Mouse (Mus musculus) E14TG2a.4 (cell line): ENCODE measurements around the gene Clcnka.

Experiments
- CTCF ChIP-seq: conservative IDR thresholded peaks from 2 replicates; pipeline ENCODE4 v1.5.1; 2014; ENCODE audit warnings: low read length
- NANOG ChIP-seq: IDR thresholded peaks from 2 replicates; pipeline ENCODE4 v1.6.1; 2014; ENCODE audit warnings: borderline replicate concordance, low read length, mixed read lengths
- POU5F1 ChIP-seq: IDR thresholded peaks from 2 replicates; pipeline ENCODE4 v1.6.1; 2014; ENCODE audit warnings: low read length, borderline replicate concordance

DNA sequence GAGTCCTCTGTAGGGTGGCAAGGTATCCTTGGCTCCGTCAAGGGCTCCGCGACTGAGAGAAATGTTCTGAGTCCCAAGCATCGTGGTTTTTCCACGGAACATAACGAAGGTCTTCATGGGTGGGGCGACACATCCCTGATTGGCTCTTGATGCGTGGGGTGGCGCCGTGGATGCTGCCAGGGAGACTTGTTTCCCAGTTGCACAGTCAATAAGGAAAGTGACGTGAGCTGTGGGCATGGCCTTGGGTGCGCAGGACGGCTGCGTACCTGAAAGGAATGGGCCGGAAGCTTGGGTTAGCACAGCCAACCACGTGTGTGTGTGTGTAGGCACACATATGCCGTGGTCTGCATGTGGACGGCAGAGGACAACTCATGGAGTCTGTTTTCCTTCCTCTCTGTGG, 34.7 kb upstream of the Clcnka start:
- no peak for TF ChIP-seq CTCF
- TF ChIP-seq NANOG: no peak
- TF ChIP-seq POU5F1: no peak
